Mouse (Mus musculus) G1E (cell line): ENCODE measurements around the gene Itih5. TPM values are rescaled to one million over a fixed set of nuclear protein-coding genes. Genes with fewer than 3 reads are reported as not detected.

Source experiments
- ATAC-seq: 2 replicates; pipeline ENCODE4 v1.8.0; 2016; ENCODE audit warnings: mild to moderate bottlenecking; ENCODE audit not compliant: insufficient number of reproducible peaks, poor library complexity, low FRiP score, severe bottlenecking; ENCODE audit errors: extremely low read depth
- DNase-seq: peaks from one replicate; pipeline ENCODE4 v3.0.0; 2012; ENCODE audit warnings: low spot score
- H3K27me3 ChIP-seq: 2 replicates; pipeline ENCODE4 v1.6.1; 2012; ENCODE audit warnings: mild to moderate bottlenecking, low read length, inconsistent platforms; ENCODE audit not compliant: insufficient read depth
- H3K36me3 ChIP-seq: replicated peaks from 2 replicates; pipeline ENCODE3; 2012; ENCODE audit warnings: mild to moderate bottlenecking, inconsistent platforms
- H3K4me1 ChIP-seq: 2 replicates; pipeline ENCODE4 v1.6.1; 2012; ENCODE audit warnings: low read depth, low read length, inconsistent platforms, mixed read lengths; ENCODE audit not compliant: insufficient read depth
- H3K4me3 ChIP-seq: 2 replicates; pipeline ENCODE4 v1.5.1; 2012; ENCODE audit warnings: low read depth, mild to moderate bottlenecking, inconsistent platforms, low read length, moderate library complexity, mixed read lengths
- H3K9me3 ChIP-seq: replicated peaks from 2 replicates; pipeline ENCODE4 v1.6.1; 2012; ENCODE audit warnings: inconsistent platforms
- CTCF ChIP-seq: IDR thresholded peaks from 2 replicates; pipeline ENCODE4 v1.5.1; 2012; ENCODE audit warnings: low read depth, low read length, inconsistent platforms, mixed read lengths
- GATA1 ChIP-seq: IDR thresholded peaks from 2 replicates; pipeline ENCODE4 v1.6.1; 2012; ENCODE audit warnings: borderline replicate concordance, low read length, inconsistent platforms, mixed read lengths
- GATA2 ChIP-seq: IDR thresholded peaks from 2 replicates; pipeline ENCODE4 v1.6.1; 2012; ENCODE audit warnings: low read depth, low read length, inconsistent platforms, borderline replicate concordance
- POLR2AphosphoS5 ChIP-seq: IDR thresholded peaks from 2 replicates; pipeline ENCODE4 v1.6.1; 2012; ENCODE audit warnings: low read depth, low read length, inconsistent platforms; ENCODE audit not compliant: insufficient replicate concordance
- TAL1 ChIP-seq: conservative IDR thresholded peaks from 2 replicates; pipeline ENCODE4 v1.6.1; 2012; ENCODE audit warnings: low read depth, low read length, inconsistent platforms, mixed read lengths
- polyA plus RNA-seq: library from polyadenylated mRNA; stranded (reverse); fragments of >175 nt; gene quantifications from 2 replicates; pipeline ENCODE4 v1.2.3, GENCODE M21; 2012
- total RNA-seq, 2 experiments: library from RNA; stranded (forward) in 1 of 2; stranded (reverse) in 1 of 2; fragments of 200-1000 nt in 1 of 2; fragments of >200 nt in 1 of 2; fragmentation: Nextera tagmentation in 1 of 2; gene quantifications; 2 replicates each; pipeline ENCODE4 v1.2.3; 2014 to 2017

Gene Itih5
- total and polyA plus RNA-seq, 3 experiments = 0.11 TPM; not detected in 2

GRCm38 (mm10) chr2:10226907-10227306 lies 73.5 kb downstream of the Itih5 start:
- no peaks in the 10 kb centered on the region for H3K36me3 ChIP-seq
- no peak overlapping the region for H3K4me3 ChIP-seq
- H3K9me3 ChIP-seq = no peaks in the 10 kb centered on the region
- no peak for DNase-seq
- peaks cover 10% of the 10 kb centered on the region for H3K27me3 ChIP-seq
- ATAC-seq = no peak
- no peaks in the 10 kb centered on the region for H3K4me1 ChIP-seq
- TF ChIP-seq POLR2AphosphoS5 (no peak), CTCF (no peak), GATA1 (no peak), TAL1 (no peak), GATA2 (no peak)

- H3K4me3 ChIP-seq = no peak overlapping the region
- no peak for ATAC-seq
- no peaks in the 10 kb centered on the region for H3K36me3 ChIP-seq
- no peak for DNase-seq
- no peak for TF ChIP-seq CTCF
- no peak for TF ChIP-seq GATA2
- no peak for TF ChIP-seq TAL1
- TF ChIP-seq POLR2AphosphoS5 = no peak
- no peak for TF ChIP-seq GATA1
- no peaks in the 10 kb centered on the region for H3K9me3 ChIP-seq
- peaks cover 4% of the 10 kb centered on the region; the same call in 1 of the 2 replicates for H3K27me3 ChIP-seq
- no peaks in the 10 kb centered on the region for H3K4me1 ChIP-seq
Observed at GRCm38 (mm10) chr2:10231971-10232370, 78.6 kb downstream of the Itih5 start.

- H3K9me3 ChIP-seq = no peaks in the 10 kb centered on the region
- no peak for ATAC-seq
- no peaks in the 10 kb centered on the region for H3K36me3 ChIP-seq
- peaks cover 9% of the 10 kb centered on the region for H3K27me3 ChIP-seq
- no peak overlapping the region for H3K4me3 ChIP-seq
- DNase-seq = no peak
- H3K4me1 ChIP-seq = no peaks in the 10 kb centered on the region
- TF ChIP-seq CTCF (no peak), GATA1 (no peak), POLR2AphosphoS5 (no peak), TAL1 (no peak), GATA2 (no peak)
Observed at GRCm38 (mm10) chr2:10236554-10236953, 83.2 kb downstream of the Itih5 start.

- Histone ChIP-seq H3K4me1 (no peaks in the 10 kb centered on the region), H3K4me3 (no peak overlapping the region), H3K27me3 (peaks cover 9% of the 10 kb centered on the region), H3K9me3 (no peaks in the 10 kb centered on the region), H3K36me3 (no peaks in the 10 kb centered on the region)
- TF ChIP-seq GATA2 (no peak), TAL1 (no peak), CTCF (no peak)
- DNase-seq = no peak
- no peak for ATAC-seq
Observed at GRCm38 (mm10) chr2:10242970-10243369, 89.6 kb downstream of the Itih5 start.

GRCm38 (mm10) chr2:10250441-10250840 lies 97.1 kb downstream of the Itih5 start:
- ATAC-seq = no peak
- H3K27me3 ChIP-seq = no peaks in the 10 kb centered on the region; the same call in 1 of the 2 replicates
- TF ChIP-seq POLR2AphosphoS5 (no peak), TAL1 (no peak), GATA2 (no peak), CTCF (no peak), GATA1 (no peak)

GRCm38 (mm10) chr2:10250926-10251325 lies 97.6 kb downstream of the Itih5 start:
- ATAC-seq = no peak
- Histone ChIP-seq H3K36me3 (no peaks in the 10 kb centered on the region), H3K27me3 (no peaks in the 10 kb centered on the region; the same call in 1 of the 2 replicates), H3K4me3 (no peak overlapping the region), H3K9me3 (no peaks in the 10 kb centered on the region), H3K4me1 (no peaks in the 10 kb centered on the region)
- no peak for DNase-seq
- TF ChIP-seq GATA1 = no peak
- no peak for TF ChIP-seq GATA2
- TF ChIP-seq TAL1 = no peak
- TF ChIP-seq CTCF = no peak
- no peak for TF ChIP-seq POLR2AphosphoS5

More at GRCm38 (mm10) chr2:10250441-10250840, 97.1 kb downstream of the Itih5 start:
- Histone ChIP-seq H3K9me3 (no peaks in the 10 kb centered on the region), H3K4me3 (no peak overlapping the region), H3K4me1 (no peaks in the 10 kb centered on the region), H3K36me3 (no peaks in the 10 kb centered on the region)
- DNase-seq = no peak
